16 mouse cellular contexts compared by ENCODE assay signal in genomic region chr1:25178347-25179130, GRCm38 (mm10).
DNase-seq lines count a peak whose midpoint lies in the region; ATAC-seq and TF ChIP-seq lines count a peak whose summit lies in the region.
"Had no signal": no experiment of that assay in that cellular context is flagged by ENCODE, and none has a peak within 500 bp of the region (broad histone marks: within the 10 kb centered on the region; RNA-seq: fewer than 3 reads in every experiment).

No protein-coding gene starts in this region.

- H3K27ac ChIP-seq in layer of hippocampus, adult 2 months = peak overlapping the region; percentile 76
- no peak overlapping the region for H3K27ac ChIP-seq in embryonic facial prominence, embryonic 14.5 days (replicated peaks; ENCODE audit: low read depth, low read length)
- peak overlapping the region; percentile 44 for H3K27ac ChIP-seq in hindbrain, embryonic 14.5 days
- no peak overlapping the region for H3K27ac ChIP-seq in midbrain, postnatal 0 days (ENCODE audit: low read depth, low read length)
- H3K27ac ChIP-seq: heart, embryonic 15.5 days; kidney, postnatal 0 days had no signal

- no peak for DNase-seq in layer of hippocampus, adult 2 months (ENCODE audit: low spot score in 2 of 2)
- DNase-seq in layer of hippocampus, adult 18-20 months (ENCODE audit: low spot score in 2 of 2) = no peak
- DNase-seq in embryonic facial prominence, embryonic 14.5 days (ENCODE audit: low spot score) = no peak
- no peak for DNase-seq in hindbrain, embryonic 14.5 days (ENCODE audit: low spot score)
- DNase-seq in midbrain, postnatal 0 days (ENCODE audit: low spot score) = no peak
- DNase-seq in layer of hippocampus, postnatal 10 days (ENCODE audit: low spot score in 2 of 2) = no peak
- DNase-seq in frontal cortex, postnatal 25 days (ENCODE audit: low spot score in 2 of 2) = no peak
- DNase-seq: cerebellum, adult 9-11 months; gastrocnemius, postnatal 14 days; layer of hippocampus, postnatal 36 days; liver, postnatal 0 days; thymus, adult 18-20 months had no signal

- H3K27me3 ChIP-seq in embryonic facial prominence, embryonic 14.5 days (replicated peaks; ENCODE audit: control insufficient read depth, insufficient read depth, low read length) = no peaks in the 10 kb centered on the region
- no peaks in the 10 kb centered on the region for H3K27me3 ChIP-seq in hindbrain, embryonic 14.5 days (ENCODE audit: control insufficient read depth, insufficient read depth, low read length)
- H3K27me3 ChIP-seq in midbrain, postnatal 0 days (ENCODE audit: insufficient read depth, low read length) = no peaks in the 10 kb centered on the region
- H3K27me3 ChIP-seq: heart, embryonic 15.5 days had no signal

- no peak overlapping the region for H3K4me3 ChIP-seq in layer of hippocampus, adult 2 months
- no peak overlapping the region for H3K4me3 ChIP-seq in embryonic facial prominence, embryonic 14.5 days (ENCODE audit: low read depth, low read length)
- H3K4me3 ChIP-seq in hindbrain, embryonic 14.5 days (replicated peaks; ENCODE audit: low read length) = no peak overlapping the region
- no peak overlapping the region for H3K4me3 ChIP-seq in midbrain, postnatal 0 days (ENCODE audit: low read depth, low read length)
- H3K4me3 ChIP-seq: erythroblast, embryonic 14.5 days; heart, embryonic 15.5 days had no signal

- H3K9me3 ChIP-seq in embryonic facial prominence, embryonic 14.5 days (ENCODE audit: control insufficient read depth, low read length) = no peaks in the 10 kb centered on the region
- H3K9me3 ChIP-seq in hindbrain, embryonic 14.5 days (ENCODE audit: control insufficient read depth, low read length) = no peaks in the 10 kb centered on the region
- H3K9me3 ChIP-seq in midbrain, postnatal 0 days (ENCODE audit: low read length) = no peaks in the 10 kb centered on the region
- H3K9me3 ChIP-seq: heart, embryonic 15.5 days had no signal

- peak overlapping the region; percentile 31; the same call in 1 of the 2 replicates for H3K9ac ChIP-seq in embryonic facial prominence, embryonic 14.5 days (ENCODE audit: low read depth, low read length)
- no peak overlapping the region for H3K9ac ChIP-seq in hindbrain, embryonic 14.5 days
- no peak overlapping the region for H3K9ac ChIP-seq in midbrain, postnatal 0 days (replicated peaks; ENCODE audit: low read length, poor library complexity, severe bottlenecking)
- H3K9ac ChIP-seq: heart, embryonic 15.5 days; liver, postnatal 0 days had no signal

- 22% methylated on average over 21 of the region's 21 CpGs for WGBS in embryonic facial prominence, embryonic 14.5 days
- WGBS in hindbrain, embryonic 14.5 days = 38% methylated on average over 21 of the region's 21 CpGs
- 28% methylated on average over 21 of the region's 21 CpGs for WGBS in midbrain, postnatal 0 days

- H3K36me3 ChIP-seq in embryonic facial prominence, embryonic 14.5 days (ENCODE audit: control insufficient read depth, insufficient read depth, low read length) = no peaks in the 10 kb centered on the region
- no peaks in the 10 kb centered on the region for H3K36me3 ChIP-seq in hindbrain, embryonic 14.5 days (replicated peaks; ENCODE audit: control insufficient read depth, insufficient read depth)
- no peaks in the 10 kb centered on the region for H3K36me3 ChIP-seq in midbrain, postnatal 0 days (ENCODE audit: insufficient read depth, low read length)
- H3K36me3 ChIP-seq: heart, embryonic 15.5 days had no signal

- ATAC-seq in embryonic facial prominence, embryonic 14.5 days (ENCODE audit: low read depth) = no peak
- 0 out of 2 replicates have a peak, but pooled peaks have one; percentile 18 for ATAC-seq in hindbrain, embryonic 14.5 days (ENCODE audit: low FRiP score)
- 0 out of 2 replicates have a peak, but pooled peaks have one; percentile 29 for ATAC-seq in midbrain, postnatal 0 days (ENCODE audit: low FRiP score)
- ATAC-seq: activated CD4-positive, CD25-positive, alpha-beta regulatory T cell, adult 4 months; liver, postnatal 0 days had no signal

- TF ChIP-seq CTCF in layer of hippocampus, adult 2 months (conservative IDR thresholded peaks at IDR 0.05) = no peak
- no peak for TF ChIP-seq CTCF in midbrain, postnatal 0 days (IDR thresholded peaks at IDR 0.05)

- H3K4me1 ChIP-seq in embryonic facial prominence, embryonic 14.5 days (ENCODE audit: control insufficient read depth, insufficient read depth, low read length) = peaks cover 8% of the 10 kb centered on the region; the same call in 1 of the 2 replicates
- peaks cover 12% of the 10 kb centered on the region for H3K4me1 ChIP-seq in hindbrain, embryonic 14.5 days (replicated peaks; ENCODE audit: control insufficient read depth, insufficient read depth, low read length)
- H3K4me1 ChIP-seq in midbrain, postnatal 0 days (ENCODE audit: insufficient read depth, low read length) = 0 out of 2 replicates have a peak, but pooled peaks cover 6% of the 10 kb centered on the region
- H3K4me1 ChIP-seq: heart, embryonic 15.5 days had no signal

- H3K4me2 ChIP-seq in embryonic facial prominence, embryonic 14.5 days (ENCODE audit: low read depth, low read length) = peak overlapping the region; percentile 43
- H3K4me2 ChIP-seq in hindbrain, embryonic 14.5 days (replicated peaks) = 0 out of 2 replicates have a peak overlapping the region, but pooled peaks have one; percentile 2
- no peak overlapping the region for H3K4me2 ChIP-seq in midbrain, postnatal 0 days (ENCODE audit: low read depth, low read length, poor library complexity, severe bottlenecking)
- H3K4me2 ChIP-seq: heart, embryonic 15.5 days had no signal

Comparison
In these comparisons a context has a peak if more than half of its experiments do, and no peak if none do; other contexts are left out.
1. H3K27ac ChIP-seq: peak in layer of hippocampus, adult 2 months (single experiment) and hindbrain, embryonic 14.5 days (single experiment); none in embryonic facial prominence, embryonic 14.5 days (single experiment) and midbrain, postnatal 0 days (single experiment).